Mouse (Mus musculus) erythroblast, embryonic 14.5 days (primary cell): ENCODE results near the gene Rhog. TPM values are rescaled to one million over a fixed set of nuclear protein-coding genes. Genes with fewer than 3 reads are reported as not detected.
A peak's percentile ranks its signal among the peaks of the same experiment; 100 is the strongest.

Source experiments
- H3K27me3 ChIP-seq: 2 replicates; pipeline ENCODE4 v1.6.1; 2012; ENCODE audit warnings: inconsistent platforms; ENCODE audit not compliant: control insufficient read depth
- H3K36me3 ChIP-seq: 2 replicates; pipeline ENCODE4 v1.6.1; 2012; ENCODE audit warnings: mild to moderate bottlenecking, inconsistent platforms; ENCODE audit not compliant: control insufficient read depth
- H3K4me1 ChIP-seq: 2 replicates; pipeline ENCODE4 v1.6.1; 2012; ENCODE audit warnings: inconsistent platforms; ENCODE audit not compliant: control insufficient read depth
- H3K4me3 ChIP-seq: replicated peaks from 2 replicates; pipeline ENCODE3; 2012; ENCODE audit warnings: moderate library complexity, mild to moderate bottlenecking, inconsistent platforms
- H3K9me3 ChIP-seq: 2 replicates; pipeline ENCODE4 v1.6.1; 2012; ENCODE audit warnings: low read length, inconsistent platforms, mixed read lengths; ENCODE audit not compliant: control insufficient read depth
- GATA1 ChIP-seq: IDR thresholded peaks from 2 replicates; pipeline ENCODE4 v1.6.1; 2012; ENCODE audit warnings: low read length, inconsistent platforms, mixed read lengths
- TAL1 ChIP-seq: IDR thresholded peaks from 3 replicates; pipeline ENCODE4 v1.6.1; 2012; ENCODE audit warnings: low read length, inconsistent platforms, mixed read lengths
- polyA plus RNA-seq: library from polyadenylated mRNA; stranded (reverse); fragments of >175 nt; gene quantifications from 2 replicates; pipeline ENCODE4 v1.2.3, GENCODE M21; 2012

The Rhog gene
- polyA plus RNA-seq, 1 experiment: 7.6 TPM

DNA sequence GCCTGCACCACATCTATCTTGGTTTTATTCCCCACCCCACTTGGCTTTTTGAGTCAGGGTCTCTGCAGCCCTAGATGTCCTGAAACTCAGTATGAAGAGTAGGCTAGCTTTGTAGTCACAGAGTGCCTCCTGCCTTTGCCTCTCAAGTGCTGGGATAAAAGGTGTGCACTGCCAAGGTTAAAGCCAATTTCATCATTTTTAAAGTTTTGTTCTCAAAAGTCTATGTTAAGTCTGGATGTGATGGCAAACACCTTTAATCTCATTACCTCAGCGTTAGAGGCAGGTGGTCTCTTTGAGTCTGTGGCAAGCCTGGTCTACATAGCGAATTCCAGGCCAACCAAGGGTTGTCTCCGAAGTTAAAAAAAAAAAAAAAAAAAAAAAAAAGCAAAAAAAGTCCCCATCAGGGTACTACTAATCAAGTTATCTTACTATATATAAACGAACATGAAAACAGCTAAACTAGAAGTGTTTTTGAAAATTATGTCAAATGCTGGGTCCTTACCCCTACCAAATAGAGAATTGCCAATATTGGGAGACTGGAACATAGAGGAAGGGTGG lies 47.0 kb downstream of the Rhog start:
- Histone ChIP-seq H3K4me1 (peaks cover 63% of the 10 kb centered on the region), H3K27me3 (no peaks in the 10 kb centered on the region), H3K9me3 (no peaks in the 10 kb centered on the region), H3K4me3 (peak overlapping the region; percentile 99), H3K36me3 (peaks cover 26% of the 10 kb centered on the region)
- no peak for TF ChIP-seq GATA1

DNA sequence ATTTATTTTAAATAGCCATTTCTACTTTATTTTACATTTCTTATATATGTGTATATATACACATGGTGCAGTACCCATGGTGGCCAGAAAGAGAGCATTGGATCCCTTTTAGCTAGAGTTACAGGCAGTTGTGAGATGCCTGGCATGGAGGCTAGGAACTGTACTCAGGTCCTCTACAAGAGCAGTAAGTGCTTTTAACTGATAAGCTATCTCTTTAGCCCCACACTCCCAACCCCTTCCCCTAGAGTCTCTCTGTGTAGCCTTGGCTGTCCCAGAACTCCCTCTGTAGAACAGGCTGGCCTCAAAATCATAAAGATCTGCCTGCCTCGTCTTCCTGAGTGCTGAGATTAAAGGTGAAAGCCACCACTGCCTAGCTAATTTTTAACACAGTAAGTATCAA lies 50.2 kb downstream of the Rhog start:
- Histone ChIP-seq H3K9me3 (no peaks in the 10 kb centered on the region), H3K27me3 (no peaks in the 10 kb centered on the region), H3K36me3 (peaks cover 40% of the 10 kb centered on the region), H3K4me1 (peaks cover 63% of the 10 kb centered on the region), H3K4me3 (no peak overlapping the region)
- TF ChIP-seq GATA1: no peak

DNA sequence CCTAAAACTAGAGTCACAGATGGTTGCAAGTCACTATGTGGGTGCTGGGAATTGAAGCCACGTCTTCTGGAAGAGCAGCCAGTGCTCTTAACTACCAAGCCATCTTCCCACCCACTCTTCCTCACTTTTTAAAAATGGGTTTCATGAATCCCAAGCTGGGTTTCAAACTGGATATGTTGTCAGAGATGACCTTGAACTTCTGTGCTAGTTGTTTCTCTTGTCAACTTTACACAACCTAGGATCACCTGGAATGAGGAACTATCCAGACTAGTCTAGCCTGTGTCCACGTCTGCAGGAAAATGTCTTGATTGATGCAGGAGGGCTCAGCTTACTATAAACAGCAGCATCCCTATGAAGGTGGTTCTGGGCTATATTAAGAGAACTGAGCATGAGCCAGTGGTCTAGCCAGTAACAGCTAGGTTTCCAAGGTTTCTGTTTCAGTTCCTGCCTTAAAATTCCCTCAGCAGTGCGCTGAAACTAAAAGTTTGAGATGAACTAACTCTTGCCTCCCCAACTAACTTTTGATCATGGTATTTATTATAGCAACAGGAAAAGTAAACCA lies 51.5 kb downstream of the Rhog start:
- Histone ChIP-seq H3K27me3 (no peaks in the 10 kb centered on the region), H3K36me3 (peaks cover 46% of the 10 kb centered on the region), H3K4me1 (peaks cover 62% of the 10 kb centered on the region), H3K9me3 (no peaks in the 10 kb centered on the region), H3K4me3 (no peak overlapping the region)
- TF ChIP-seq GATA1 (no peak), TAL1 (no peak)

DNA sequence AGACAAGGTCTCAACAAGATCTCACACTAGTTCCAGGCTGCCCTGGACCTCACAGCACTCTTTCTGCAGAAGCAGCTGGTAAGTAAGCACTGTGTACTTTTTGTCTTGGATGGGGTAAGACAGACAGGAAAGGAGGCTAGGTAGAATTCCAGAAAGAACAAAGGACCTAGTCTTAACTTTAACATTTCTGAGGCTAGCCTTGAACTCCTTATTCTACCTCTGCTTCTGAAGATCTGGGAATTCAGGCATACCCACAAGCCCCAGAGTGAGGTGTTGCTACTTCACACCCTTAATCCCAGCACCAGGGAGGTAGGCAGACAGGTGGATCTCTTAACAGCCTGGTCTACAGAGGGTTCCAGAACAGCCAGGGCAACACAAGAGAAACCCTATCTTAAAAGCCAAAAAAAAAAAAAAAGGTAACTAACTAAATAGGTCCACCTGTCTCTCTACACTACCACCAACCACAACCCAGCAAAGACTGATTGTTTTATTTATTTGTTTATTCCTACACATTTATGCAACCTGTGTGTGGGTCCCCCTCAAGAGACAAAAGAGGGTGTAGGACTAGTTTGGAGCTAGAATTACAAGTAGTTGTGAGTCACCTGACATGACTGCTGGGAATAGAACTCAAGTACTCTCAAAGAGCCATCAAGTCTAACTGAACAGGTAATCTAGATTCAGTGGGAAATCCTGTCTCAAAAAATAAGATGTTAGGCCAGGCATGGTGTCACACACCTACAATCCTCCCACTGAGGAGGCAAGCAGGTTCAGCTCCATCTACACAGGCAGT lies 54.7 kb downstream of the Rhog start:
- H3K36me3 ChIP-seq: peaks cover 30% of the 10 kb centered on the region
- no peak for TF ChIP-seq TAL1
- TF ChIP-seq GATA1: no peak
- no peaks in the 10 kb centered on the region for H3K9me3 ChIP-seq
- no peak overlapping the region for H3K4me3 ChIP-seq
- H3K4me1 ChIP-seq: peaks cover 36% of the 10 kb centered on the region
- H3K27me3 ChIP-seq: no peaks in the 10 kb centered on the region

DNA sequence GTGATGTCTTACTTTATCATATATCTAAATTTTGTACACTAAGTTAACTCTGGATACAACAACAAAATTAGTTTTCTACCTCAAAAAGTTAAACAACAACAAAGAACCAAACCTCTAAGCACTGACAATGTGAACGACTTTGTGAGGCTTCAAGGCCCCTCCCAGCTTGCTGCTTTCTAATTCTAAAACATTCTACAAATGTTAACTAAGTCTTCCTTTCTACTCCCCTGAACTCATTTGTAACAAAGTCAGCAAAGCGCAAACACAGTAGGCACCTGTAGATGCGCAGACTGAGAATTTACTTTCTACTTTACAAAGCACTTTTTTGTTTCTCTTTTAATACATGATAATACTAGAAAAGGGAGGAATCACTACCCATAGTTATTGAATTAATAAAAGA lies 55.3 kb downstream of the Rhog start:
- H3K27me3 ChIP-seq: no peaks in the 10 kb centered on the region
- H3K9me3 ChIP-seq: no peaks in the 10 kb centered on the region
- H3K4me1 ChIP-seq: peaks cover 30% of the 10 kb centered on the region
- TF ChIP-seq GATA1 (no peak), TAL1 (no peak)
- no peak overlapping the region for H3K4me3 ChIP-seq
- peaks cover 30% of the 10 kb centered on the region for H3K36me3 ChIP-seq

DNA sequence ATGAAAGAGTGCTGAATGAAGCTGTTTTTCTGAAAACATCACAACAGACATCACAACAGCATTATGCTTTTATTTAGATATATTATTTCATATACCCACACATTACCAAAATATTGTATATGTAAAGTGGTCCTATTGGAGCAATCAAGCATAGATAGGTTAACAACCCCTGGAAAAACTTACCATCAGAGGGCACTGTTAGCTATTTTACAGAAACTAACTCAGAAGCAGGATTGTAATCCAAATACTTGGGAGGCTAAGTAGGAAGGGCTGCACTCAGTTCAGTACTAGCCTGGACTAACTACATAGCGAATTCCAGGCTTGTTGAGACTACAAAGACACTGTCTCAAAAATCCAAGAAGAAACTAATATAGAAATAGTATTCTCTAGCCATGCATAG lies 63.5 kb downstream of the Rhog start:
- peaks cover 80% of the 10 kb centered on the region for H3K36me3 ChIP-seq
- no peaks in the 10 kb centered on the region for H3K9me3 ChIP-seq
- no peak overlapping the region for H3K4me3 ChIP-seq
- no peak for TF ChIP-seq TAL1
- TF ChIP-seq GATA1: no peak
- no peaks in the 10 kb centered on the region for H3K4me1 ChIP-seq
- no peaks in the 10 kb centered on the region for H3K27me3 ChIP-seq

Other genes starting within 250 kb of the Rhog start
- 0.67 and 1.0 TPM in 2 replicates for gene Il18bp, start 237.4 kb downstream of the Rhog start, polyA plus RNA-seq
- gene Rnf121, start 190.6 kb downstream of the Rhog start, polyA plus RNA-seq: 0.12 and 0.34 TPM in 2 replicates
- 2.0 TPM in 2 replicates for gene Xndc1, start 190.5 kb downstream of the Rhog start, polyA plus RNA-seq
- gene Xntrpc, start 190.3 kb downstream of the Rhog start, polyA plus RNA-seq: not detected in 2 replicates
- gene Trpc2, start 172.9 kb downstream of the Rhog start, polyA plus RNA-seq: 0.15 and 0.37 TPM in 2 replicates
- not detected in 2 replicates for gene Art1, start 154.3 kb downstream of the Rhog start, polyA plus RNA-seq
- not detected in 2 replicates for gene Art5, start 146.6 kb downstream of the Rhog start, polyA plus RNA-seq
- gene Chrna10, start 139.2 kb downstream of the Rhog start, polyA plus RNA-seq: 0.02 TPM in 1 of 2 replicates, not detected in the other
- gene Nup98, start 45.9 kb downstream of the Rhog start, polyA plus RNA-seq: 0.17 and 0.18 TPM in 2 replicates
- gene Pgap2, start 45.8 kb downstream of the Rhog start, polyA plus RNA-seq: 0.14 and 1.5 TPM in 2 replicates
- gene Stim1, start 11.8 kb upstream of the Rhog start, polyA plus RNA-seq: 2.7 and 2.9 TPM in 2 replicates
- 14.9 and 31.0 TPM in 2 replicates for gene Rrm1, start 185.6 kb upstream of the Rhog start, polyA plus RNA-seq
- gene Olfr543, start 225.6 kb upstream of the Rhog start, polyA plus RNA-seq: not detected in 2 replicates
- not detected in 2 replicates for gene Olfr544, start 232.3 kb upstream of the Rhog start, polyA plus RNA-seq
- not detected in 2 replicates for gene Olfr545, start 243.5 kb upstream of the Rhog start, polyA plus RNA-seq